In genomic region chr9:49527340-49527739, GRCm38 (mm10) we compare ENCODE assay signal across 17 mouse cellular contexts. TPM values are rescaled to one million over a fixed set of nuclear protein-coding genes. Genes with fewer than 3 reads are reported as not detected.
A peak's percentile ranks its signal among the peaks of the same experiment; 100 is the strongest.
DNase-seq lines count a peak whose midpoint lies in the region; ATAC-seq lines count a peak whose summit lies in the region.
"Had no signal": no experiment of that assay in that cellular context is flagged by ENCODE, and none has a peak within 500 bp of the region (broad histone marks: within the 10 kb centered on the region; RNA-seq: fewer than 3 reads in every experiment).

No protein-coding gene starts in this region.

- H3K9ac ChIP-seq in heart, embryonic 16.5 days (ENCODE audit: low read length) = no peak overlapping the region
- H3K9ac ChIP-seq in midbrain, embryonic 15.5 days = no peak overlapping the region
- H3K9ac ChIP-seq: embryonic facial prominence, embryonic 13.5 days; limb, embryonic 12.5 days had no signal

- peaks cover 6% of the 10 kb centered on the region for H3K4me1 ChIP-seq in heart, embryonic 16.5 days (ENCODE audit: control insufficient read depth, insufficient read depth, low read length)
- H3K4me1 ChIP-seq in hindbrain, embryonic 10.5 days (replicated peaks) = peaks cover 23% of the 10 kb centered on the region
- peaks cover 8% of the 10 kb centered on the region; the same call in 1 of the 2 replicates for H3K4me1 ChIP-seq in midbrain, embryonic 15.5 days

- no peaks in the 10 kb centered on the region for H3K27me3 ChIP-seq in heart, embryonic 16.5 days (ENCODE audit: control insufficient read depth, insufficient read depth, low read length)
- H3K27me3 ChIP-seq in hindbrain, embryonic 10.5 days (ENCODE audit: insufficient read depth, poor library complexity, severe bottlenecking) = no peaks in the 10 kb centered on the region
- H3K27me3 ChIP-seq in midbrain, embryonic 15.5 days (replicated peaks) = no peaks in the 10 kb centered on the region
- H3K27me3 ChIP-seq: embryonic facial prominence, embryonic 13.5 days; limb, embryonic 12.5 days had no signal

- H3K4me3 ChIP-seq in heart, embryonic 16.5 days (ENCODE audit: low read length) = no peak overlapping the region
- no peak overlapping the region for H3K4me3 ChIP-seq in hindbrain, embryonic 10.5 days
- no peak overlapping the region for H3K4me3 ChIP-seq in midbrain, embryonic 15.5 days
- H3K4me3 ChIP-seq: embryonic facial prominence, embryonic 13.5 days; limb, embryonic 12.5 days had no signal

- H3K4me2 ChIP-seq in heart, embryonic 16.5 days (ENCODE audit: low read depth, low read length) = no peak overlapping the region
- no peak overlapping the region for H3K4me2 ChIP-seq in midbrain, embryonic 15.5 days
- H3K4me2 ChIP-seq: embryonic facial prominence, embryonic 13.5 days; limb, embryonic 12.5 days had no signal

- H3K36me3 ChIP-seq in heart, embryonic 16.5 days (ENCODE audit: control insufficient read depth, insufficient read depth) = peaks cover 6% of the 10 kb centered on the region; the same call in 1 of the 2 replicates
- no peaks in the 10 kb centered on the region for H3K36me3 ChIP-seq in hindbrain, embryonic 10.5 days
- peaks cover 15% of the 10 kb centered on the region for H3K36me3 ChIP-seq in midbrain, embryonic 15.5 days (replicated peaks)

- H3K9me3 ChIP-seq in heart, embryonic 16.5 days (replicated peaks; ENCODE audit: control insufficient read depth, low read length) = no peaks in the 10 kb centered on the region
- no peaks in the 10 kb centered on the region for H3K9me3 ChIP-seq in hindbrain, embryonic 10.5 days
- H3K9me3 ChIP-seq in midbrain, embryonic 15.5 days = no peaks in the 10 kb centered on the region
- H3K9me3 ChIP-seq: embryonic facial prominence, embryonic 13.5 days; limb, embryonic 12.5 days had no signal

- DNase-seq in heart, adult 8-10 months (ENCODE audit: low spot score) = no peak
- peak; percentile 36 for DNase-seq in brain, adult 2 months (ENCODE audit: low read depth, low spot score)
- no peak for DNase-seq in hindbrain, embryonic 10.5 days (ENCODE audit: low spot score)
- no peak for DNase-seq in kidney, postnatal 36 days
- DNase-seq in urinary bladder, postnatal 14 days (ENCODE audit: low spot score) = no peak
- no peak for DNase-seq in gastrocnemius, postnatal 10 days
- DNase-seq: adrenal gland, postnatal 25 days; heart, adult 18-20 months; kidney, adult 2 months; kidney, postnatal 4 days; thymus, adult 18-20 months had no signal

- no peak for ATAC-seq in heart, embryonic 16.5 days (replicated peaks; ENCODE audit: extremely low read depth, insufficient read depth, low FRiP score)
- ATAC-seq in midbrain, embryonic 15.5 days (replicated peaks) = no peak
- ATAC-seq: CD4-positive, CD25-positive, alpha-beta regulatory T cell, adult 4 months had no signal

- 54% methylated on average over 8 of the region's 8 CpGs for WGBS in heart, embryonic 16.5 days
- 64% methylated on average over 8 of the region's 8 CpGs for WGBS in hindbrain, embryonic 10.5 days
- 46% methylated on average over 8 of the region's 8 CpGs for whole genome bisulfite sequencing in midbrain, embryonic 15.5 days

- peak overlapping the region; percentile 32; the same call in 1 of the 2 replicates for H3K27ac ChIP-seq in heart, embryonic 16.5 days (ENCODE audit: low read length)
- peak overlapping the region; percentile 29; the same call in 1 of the 2 replicates for H3K27ac ChIP-seq in hindbrain, embryonic 10.5 days
- H3K27ac ChIP-seq in midbrain, embryonic 15.5 days = peak overlapping the region; percentile 45; the same call in 1 of the 2 replicates
- H3K27ac ChIP-seq: embryonic facial prominence, embryonic 13.5 days; limb, embryonic 12.5 days; macrophage had no signal

RNA-seq across cellular contexts. Expression of gene Ttc12, which starts 41.3 kb away (rescaled TPM):
- 2.8 and 3.0 TPM in 2 replicates for polyA plus RNA-seq in heart, embryonic 16.5 days (2015; fragmentation: Nextera tagmentation; extraction: Ambion mirVana)
- 10 to 100 TPM in 3 of 4 experiments, 1 to 10 TPM in 1; 8.2 to 14.1 (median 10.8) TPM for total RNA-seq in heart, adult 8-10 months (2022)
- polyA plus RNA-seq in hindbrain, embryonic 10.5 days (2016; fragmentation: Nextera tagmentation; extraction: Ambion mirVana) = 1.9 and 2.7 TPM in 2 replicates
- 1.9 and 2.1 TPM in 2 replicates for polyA plus RNA-seq in midbrain, embryonic 15.5 days (2015; fragmentation: Nextera tagmentation; extraction: Ambion mirVana)
- under 1 TPM; 0.66 to 0.93 TPM for total RNA-seq in gastrocnemius, postnatal 10 days (2021)
- polyA plus RNA-seq: CD4-positive, CD25-positive, alpha-beta regulatory T cell, adult 4 months had no signal
